Mouse (Mus musculus) thymus, postnatal 10 days (tissue): ENCODE data around the gene Apoa2.
"Not testable (repeated sequence)": the region's sequence is repeated elsewhere in the genome, so short reads cannot be mapped to it uniquely, and the experiment has no call there.

Experiments
- DNase-seq, 2 experiments: peaks; one replicate each; pipeline ENCODE4 v3.0.0; 2021; ENCODE audit warnings: low spot score in 2 of 2

Gene Apoa2

DNA sequence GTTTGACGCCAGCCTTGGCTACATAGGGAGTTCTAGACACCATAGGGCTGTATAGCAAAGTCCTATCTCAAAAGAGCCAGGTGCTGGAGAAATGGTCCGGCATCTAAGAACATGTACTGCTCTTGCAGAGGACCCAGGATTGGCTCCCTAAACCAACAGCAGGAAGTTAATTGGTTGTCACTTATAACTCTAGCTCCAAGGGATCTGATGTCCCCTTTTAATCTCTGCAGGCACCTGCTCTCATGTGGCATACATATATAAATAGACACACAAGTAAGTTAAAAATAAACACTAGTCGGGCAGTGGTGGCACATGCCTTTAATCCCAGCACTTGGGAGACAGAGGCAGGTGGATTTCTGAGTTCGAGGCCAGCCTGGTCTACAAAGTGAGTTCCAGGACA lies 10.9 kb downstream of the Apoa2 start:
- no peak for DNase-seq

DNA sequence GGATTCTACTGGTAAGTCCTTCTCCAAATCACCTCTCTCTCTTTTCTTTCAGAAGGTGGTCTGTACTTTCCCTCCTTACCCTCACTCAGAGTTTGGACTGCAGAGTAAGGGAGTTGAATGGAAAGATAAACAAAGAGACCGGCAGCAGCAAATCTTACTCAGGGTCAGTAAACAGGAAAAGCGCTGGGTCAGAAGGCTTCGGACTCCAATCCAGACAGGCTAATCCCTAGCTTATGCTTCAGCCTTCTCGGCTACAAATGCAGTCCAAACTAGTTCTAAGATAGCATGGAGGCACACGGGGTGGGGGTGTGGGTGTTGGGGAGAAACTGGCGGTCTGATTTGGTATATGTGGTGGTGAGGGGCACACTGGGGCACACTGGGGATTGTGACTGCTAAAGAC lies 12.6 kb downstream of the Apoa2 start:
- no peak for DNase-seq

DNA sequence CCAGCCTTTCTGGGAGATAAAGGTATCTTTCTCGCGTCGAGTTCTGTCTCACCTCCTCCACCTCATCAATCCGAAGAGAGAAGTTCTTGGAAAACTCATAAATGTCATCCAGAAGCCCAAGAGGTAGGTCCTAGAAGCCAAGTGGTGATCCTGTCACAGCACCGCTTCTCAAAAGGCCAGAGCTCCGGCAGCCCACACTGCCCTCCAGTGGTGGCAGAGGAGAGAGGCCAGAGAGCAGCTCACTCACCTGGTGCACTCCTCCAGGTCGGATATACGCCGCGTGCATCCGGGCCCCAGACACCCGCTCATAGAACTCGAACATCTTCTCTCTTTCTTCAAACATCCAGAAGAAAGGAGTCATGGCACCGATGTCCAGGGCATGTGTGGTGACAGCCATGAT lies 13.6 kb downstream of the Apoa2 start:
- DNase-seq: peak in 1 of 2 experiments; percentile 47

DNA sequence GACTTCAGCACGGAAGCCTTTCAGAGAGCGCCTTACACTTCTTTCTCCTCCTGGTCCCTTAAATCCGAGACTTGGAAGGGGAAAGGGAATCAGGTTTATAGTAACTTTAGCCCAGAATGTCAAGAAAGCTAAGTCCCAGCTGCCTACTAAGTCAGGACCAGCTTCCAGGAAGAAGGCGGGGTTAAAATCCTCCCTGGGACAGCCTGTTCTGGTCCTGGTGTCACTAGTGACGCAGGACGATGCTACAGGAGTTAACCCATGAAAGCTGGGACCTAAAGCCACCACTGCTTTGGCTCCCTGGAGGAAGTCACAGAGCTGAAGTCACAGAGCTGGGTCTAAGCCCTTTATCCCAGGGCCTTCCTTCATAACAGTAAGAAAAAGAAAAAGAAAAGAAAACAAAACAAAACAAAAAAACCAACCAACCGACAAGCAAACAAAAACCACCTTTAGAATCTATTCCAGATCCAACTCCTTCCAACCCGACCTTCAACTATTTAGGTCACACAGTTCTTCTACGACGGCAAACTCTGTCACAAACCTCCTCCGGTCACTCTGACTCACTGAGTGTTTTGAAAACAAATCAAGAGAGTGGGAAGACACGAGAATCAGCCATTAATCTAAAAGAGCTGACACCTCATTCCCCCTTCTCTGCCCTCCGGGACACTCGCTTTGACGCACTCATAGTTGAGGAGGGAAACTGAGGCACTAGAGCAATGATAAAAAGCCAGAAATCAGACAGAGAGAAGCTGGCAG lies 15.3 kb downstream of the Apoa2 start:
- DNase-seq: no peak

DNA sequence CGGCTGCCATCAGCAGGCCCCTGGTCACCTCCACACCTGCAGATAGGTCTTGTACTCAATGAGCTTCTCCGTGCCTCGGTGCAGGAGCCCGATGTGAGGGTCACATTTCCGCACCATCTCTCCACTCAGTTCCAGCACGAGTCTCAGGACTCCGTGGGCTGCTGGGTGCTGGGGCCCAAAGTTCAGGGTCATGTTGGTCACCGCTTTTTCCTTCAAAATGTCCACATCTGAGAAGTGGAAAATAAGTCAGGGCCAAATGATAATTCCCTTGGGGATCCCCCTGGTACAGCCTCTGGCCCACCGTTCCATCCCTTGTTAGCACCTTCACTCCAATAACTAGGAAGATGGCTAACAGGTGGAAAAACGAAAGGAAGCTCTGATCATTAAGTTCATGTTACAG lies 16.1 kb downstream of the Apoa2 start:
- no peak for DNase-seq

DNA sequence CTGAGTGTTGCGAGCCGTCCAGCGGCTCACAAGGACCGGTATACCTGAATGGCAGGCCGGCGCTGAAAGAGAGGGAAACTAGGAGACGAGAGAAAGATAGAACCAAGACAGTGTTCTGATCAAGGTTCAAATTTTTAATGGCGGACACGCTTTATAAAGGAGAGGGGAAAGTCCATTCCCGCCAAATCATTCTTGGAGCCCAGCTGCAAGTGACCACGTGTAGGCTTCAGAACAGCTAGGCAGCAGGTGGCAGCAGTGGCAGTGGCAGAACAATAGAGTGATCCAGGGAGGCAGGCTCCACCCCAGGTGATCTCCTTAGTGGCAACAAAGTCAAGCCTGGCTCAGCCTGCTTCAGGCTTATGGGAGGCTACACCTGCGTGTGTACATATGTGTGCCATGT lies 17.1 kb downstream of the Apoa2 start:
- DNase-seq: not testable (repeated sequence)

DNA sequence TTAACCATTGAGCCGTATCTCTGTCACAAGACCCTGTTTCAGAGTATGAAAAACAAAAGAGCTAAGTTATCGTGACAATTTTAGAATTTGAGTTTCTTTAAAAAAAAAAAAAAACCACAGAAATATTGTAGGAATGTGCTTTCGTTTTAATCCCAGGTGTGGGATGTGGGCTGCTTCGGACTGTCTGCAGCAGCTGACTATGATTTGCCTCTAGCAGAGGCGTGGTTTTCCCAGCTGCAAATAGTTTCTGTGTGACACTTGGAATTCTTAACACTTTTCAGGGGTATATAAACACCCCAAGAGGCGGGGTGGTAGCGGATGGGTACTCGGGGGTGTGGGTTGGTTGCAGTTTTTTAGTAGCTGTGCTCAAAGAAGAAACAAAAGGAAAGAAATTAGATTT lies 20.5 kb downstream of the Apoa2 start:
- no peak for DNase-seq

DNA sequence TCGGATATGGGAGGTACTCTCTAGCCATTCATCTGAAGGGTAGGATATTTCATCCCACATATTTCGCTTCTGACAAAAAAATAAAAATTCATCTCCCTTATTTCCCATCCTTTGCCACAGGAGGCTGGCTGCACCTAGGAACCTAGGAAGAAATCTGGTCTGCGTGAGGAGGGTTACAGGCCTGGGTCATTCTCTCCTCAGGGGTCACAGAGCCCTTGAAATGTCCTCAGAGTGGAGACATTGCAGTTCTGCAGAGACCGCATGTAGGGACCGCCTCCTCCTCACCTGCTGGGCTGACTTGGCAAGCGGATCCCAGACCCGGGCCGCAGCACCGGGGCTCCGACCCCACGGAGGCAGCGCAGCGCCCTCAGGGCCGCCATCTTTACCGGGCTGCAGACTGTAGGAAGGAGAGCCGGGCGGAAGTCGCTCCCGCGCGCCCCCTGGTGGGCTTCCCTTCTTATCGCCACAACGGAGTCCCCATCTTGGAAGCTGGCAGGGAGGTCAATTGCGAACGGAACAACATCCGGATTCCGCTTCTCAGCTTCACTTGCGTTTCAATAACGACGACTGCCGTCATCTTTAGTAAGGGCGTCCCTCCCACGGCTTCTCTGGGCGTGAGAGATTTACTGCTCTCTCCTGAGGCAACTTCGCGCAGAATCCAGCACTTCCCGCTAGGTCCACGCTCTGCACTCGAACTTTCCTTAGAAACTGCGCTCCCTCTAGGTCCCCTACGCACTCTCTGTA lies 22.0 kb downstream of the Apoa2 start:
- DNase-seq: peak; percentile 95 to 98

DNA sequence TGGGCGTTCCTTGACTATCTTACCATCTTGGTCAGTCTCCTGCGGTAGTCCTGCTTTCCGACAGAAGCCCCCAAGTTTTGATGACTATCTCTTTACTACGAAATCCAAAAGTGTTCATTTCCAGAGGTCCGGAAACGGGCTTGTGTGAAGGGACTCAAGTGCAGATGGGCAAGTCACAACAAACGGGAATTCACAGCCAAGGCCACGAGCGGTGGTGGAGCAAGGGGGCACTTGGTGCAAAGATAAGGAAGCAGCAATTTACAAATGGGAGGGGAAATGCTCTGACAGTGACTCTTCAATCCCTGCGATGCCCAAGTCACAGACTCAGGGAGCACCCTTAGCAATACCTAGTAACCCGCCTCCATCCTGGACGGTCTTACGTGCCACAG lies 22.6 kb downstream of the Apoa2 start:
- peak in 1 of 2 experiments; percentile 36 for DNase-seq

DNA sequence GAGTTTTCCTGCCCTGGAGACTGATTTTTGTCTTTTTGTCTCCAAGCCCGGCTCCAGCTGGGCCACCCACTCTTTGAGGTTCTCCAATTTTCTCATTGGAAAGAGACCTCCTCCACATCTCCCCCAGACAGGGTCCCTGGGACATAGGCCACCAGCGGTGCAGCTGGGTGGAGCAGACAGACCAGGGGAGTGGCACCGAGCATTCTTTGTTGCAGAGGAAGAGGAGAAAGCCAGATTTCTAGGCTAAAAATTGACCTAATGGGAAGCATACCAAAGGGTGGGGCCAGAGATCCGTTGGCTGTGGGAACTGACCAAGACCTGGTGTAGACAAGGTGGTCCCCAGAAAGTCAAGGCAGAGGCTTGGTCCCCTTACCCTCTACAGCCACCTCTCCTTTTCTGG lies 23.1 kb downstream of the Apoa2 start:
- no peak for DNase-seq

DNA sequence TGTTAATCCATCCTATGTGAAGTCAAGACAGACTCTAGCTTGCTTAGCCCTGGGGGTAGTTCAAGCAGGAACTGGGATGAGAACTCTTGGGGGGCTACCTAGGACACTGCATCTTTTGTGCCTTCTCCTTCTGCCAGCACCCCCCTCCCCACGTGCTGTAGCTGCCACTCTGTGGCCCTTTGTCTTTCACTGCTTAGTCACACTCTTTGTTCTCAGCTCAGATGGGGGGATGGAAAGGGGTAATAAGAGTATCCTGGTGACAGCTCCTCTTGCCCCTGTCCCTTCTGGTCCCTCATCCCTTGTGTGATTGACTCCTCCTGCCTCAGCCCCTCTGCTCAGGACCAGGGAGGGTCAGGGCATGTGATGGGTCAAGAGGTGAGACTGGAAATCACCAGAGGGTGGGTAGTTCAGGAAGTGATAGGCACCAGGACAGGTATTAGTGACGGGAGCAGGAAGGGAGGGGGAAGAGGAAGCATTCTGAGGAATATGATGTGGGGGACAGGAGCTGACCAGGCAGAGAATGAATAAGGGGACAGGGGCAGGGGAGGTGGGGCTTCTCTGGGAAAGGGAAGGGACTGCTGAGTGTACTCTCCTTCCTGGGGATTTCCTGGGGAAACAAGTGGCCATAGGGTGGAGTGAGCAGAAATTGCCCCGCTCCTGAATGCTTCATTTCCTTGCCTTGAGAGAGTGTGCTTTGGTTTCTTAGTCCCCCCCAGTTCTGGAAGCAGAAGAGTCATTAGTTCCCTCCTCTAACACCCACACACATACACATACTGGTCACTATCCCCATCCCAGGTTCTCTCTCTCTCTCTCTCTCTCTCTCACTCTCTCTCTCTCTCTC lies 23.8 kb downstream of the Apoa2 start:
- DNase-seq: no peak

DNA sequence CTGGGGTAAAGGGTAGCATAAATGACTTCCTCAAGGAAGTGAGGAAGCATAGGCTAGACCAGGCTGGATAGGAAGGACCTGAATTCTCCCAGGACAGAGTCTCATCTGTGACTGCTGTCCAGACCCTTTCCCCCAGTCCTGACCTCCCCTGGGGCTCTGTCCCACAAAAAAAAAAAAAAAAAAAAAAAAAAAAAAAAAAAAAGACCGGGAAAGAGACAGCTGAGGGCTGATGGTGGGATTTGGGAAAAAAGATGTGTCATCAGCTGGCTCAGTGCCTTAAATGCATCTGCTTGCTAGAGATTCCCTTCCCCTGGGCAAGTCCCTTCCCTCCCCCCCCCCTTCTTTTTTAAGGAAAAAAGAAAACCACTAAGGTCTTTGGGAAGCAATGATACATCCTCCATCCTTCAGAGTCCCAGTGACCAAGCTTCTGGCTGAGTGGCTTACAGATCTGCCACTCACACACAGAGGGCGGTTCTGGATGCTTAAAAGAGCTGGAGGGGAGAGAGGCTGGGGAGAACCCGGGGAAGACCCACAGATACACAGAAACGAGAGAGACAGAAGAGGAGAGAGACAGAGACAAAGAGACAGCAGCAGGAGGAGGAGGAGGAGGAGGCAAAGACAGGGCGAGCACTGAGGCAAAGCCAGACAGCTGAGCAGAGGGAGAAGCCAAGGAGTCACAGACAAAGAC lies 25.2 kb downstream of the Apoa2 start, which contains the start of gene Adamts4:
TSS of gene Adamts4 (plus strand) at position 509 of the 688 bp plus-strand sequence.
- DNase-seq: no peak

DNA sequence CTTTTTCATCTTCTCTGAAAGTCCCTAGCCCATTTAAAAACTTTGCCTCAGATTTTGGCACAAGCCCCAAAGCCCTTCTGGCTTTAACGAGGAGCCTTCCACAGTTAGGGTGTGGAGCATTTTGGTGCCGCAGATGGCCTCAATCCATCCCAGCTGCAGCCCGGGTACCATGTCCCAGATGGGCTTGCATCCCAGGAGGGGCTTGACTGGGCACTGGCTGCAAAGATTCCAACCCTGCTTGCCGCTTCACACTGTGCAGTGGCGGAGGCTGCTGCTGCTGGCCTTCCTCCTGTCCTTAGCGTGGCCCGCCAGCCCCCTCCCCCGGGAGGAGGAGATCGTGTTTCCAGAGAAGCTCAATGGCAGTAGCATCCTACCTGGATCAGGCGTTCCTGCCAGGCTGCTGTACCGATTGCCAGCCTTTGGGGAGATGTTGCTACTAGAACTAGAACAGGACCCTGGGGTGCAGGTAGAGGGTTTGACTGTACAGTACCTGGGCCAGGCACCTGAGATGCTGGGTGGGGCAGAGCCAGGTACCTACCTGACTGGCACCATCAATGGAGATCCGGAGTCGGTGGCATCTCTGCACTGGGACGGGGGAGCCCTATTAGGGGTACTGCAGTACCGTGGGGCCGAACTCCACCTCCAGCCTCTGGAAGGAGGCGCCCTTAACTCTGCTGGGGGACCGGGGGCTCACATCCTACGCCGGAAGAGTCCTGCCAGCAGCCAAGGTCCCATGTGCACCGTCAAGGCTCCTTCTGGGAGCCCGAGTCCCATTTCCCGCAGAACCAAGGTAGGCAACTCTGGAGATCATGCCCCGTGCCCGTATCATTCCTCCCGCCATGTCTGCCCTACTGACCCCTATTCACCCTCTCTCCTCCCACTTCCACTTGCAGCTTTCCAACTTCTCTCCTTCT lies 26.1 kb downstream of the Apoa2 start, which contains the start of gene Ndufs2:
TSS of gene Ndufs2 (minus strand) at position 709 of the 914 bp plus-strand sequence.
- DNase-seq: no peak

DNA sequence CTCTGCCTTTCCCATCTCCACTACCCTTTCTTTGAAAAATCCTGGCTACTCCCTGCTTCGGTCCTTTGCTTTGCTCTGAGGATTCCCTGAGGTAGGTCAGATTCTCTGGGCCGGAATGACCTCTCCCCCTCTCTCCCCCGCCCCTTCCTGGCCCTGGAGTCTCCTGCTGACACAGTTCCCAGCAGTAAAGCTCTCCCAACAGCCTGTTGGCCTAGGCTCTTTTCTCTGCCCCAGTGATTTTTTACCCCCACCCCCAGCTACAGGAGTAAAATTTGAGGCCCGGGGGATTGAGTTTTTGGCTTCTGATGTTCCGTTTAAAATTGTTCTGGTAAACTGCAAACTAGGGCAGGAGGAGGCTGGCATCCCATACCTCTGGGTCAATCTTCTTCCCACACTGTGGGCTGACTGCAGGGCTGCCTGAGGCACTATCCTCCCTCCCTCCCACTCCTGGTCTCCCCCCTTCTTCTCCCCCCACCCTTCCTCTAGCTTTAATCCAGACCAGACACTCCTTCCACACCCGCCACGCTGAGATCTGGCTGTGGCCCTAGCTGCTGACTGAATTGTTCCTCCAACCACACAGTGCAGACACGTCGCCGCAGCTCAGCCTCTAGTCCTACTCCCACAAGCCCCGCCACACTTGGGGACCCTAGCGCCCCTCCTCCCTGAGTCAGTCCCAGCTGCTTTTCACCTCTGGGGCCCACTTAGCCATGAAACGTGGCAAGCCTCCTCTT lies 26.9 kb downstream of the Apoa2 start:
- no peak for DNase-seq

DNA sequence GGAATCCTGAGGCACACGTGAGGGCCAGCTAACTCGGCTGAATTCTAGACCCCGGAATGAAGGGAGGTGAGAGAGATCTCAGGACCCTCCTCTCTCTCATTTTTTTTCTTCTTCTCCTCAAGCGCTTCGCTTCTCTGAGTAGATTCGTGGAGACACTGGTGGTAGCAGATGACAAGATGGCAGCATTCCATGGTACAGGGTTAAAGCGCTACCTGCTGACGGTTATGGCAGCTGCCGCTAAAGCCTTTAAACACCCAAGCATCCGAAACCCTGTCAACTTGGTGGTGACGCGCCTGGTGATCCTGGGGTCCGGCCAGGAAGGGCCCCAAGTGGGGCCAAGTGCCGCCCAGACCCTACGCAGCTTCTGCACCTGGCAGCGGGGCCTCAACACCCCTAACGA lies 27.6 kb downstream of the Apoa2 start:
- no peak for DNase-seq

DNA sequence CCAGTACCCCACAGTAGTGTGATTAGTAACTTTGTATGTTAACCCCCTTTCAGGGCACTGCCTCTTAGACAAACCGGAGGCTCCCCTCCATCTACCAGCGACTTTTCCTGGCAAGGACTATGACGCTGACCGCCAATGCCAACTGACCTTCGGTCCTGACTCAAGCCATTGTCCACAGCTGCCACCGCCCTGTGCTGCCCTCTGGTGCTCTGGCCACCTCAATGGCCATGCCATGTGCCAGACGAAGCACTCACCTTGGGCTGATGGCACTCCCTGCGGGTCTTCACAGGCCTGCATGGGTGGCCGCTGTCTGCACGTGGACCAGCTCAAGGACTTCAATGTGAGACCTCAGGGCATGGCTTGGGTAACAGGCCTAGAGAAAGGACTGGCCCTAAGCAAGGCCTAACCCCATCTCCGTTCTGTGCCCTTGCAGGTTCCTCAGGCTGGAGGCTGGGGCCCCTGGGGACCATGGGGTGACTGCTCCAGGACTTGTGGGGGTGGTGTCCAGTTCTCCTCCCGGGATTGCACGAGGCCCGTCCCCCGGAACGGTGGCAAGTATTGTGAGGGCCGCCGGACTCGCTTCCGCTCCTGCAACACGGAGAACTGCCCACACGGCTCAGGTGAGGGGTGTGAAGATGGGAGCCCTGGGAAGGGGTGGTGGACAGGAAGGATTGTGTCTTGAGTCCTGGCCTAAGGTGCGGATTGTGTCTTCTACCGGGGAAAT lies 31.4 kb downstream of the Apoa2 start:
- DNase-seq: no peak

DNA sequence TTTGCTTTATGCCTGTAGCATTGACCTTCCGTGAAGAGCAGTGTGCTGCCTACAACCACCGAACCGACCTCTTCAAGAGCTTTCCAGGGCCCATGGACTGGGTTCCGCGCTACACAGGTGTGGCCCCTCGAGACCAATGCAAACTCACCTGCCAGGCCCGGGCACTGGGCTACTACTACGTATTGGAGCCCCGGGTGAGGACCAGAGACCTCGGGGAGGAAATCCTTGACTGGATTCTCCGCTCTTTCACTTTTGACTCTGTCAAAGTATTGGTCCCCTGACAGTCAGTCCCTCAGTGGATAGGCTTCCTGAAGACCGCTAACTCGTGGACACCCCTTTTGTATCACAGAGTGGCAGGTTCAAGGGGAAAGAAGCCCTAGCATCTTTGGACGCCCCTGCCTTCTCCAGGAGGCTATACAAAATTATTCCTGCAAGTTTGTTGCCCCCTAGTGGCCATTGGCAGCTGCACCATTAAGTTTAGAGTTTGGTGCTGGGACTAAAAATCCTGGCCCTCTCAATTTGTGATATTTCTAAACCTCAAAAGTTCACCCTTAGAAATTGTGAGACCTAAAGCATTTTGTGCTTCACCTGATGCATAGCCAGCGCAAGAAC lies 32.2 kb downstream of the Apoa2 start:
- DNase-seq: peak in 1 of 2 experiments; percentile 66

DNA sequence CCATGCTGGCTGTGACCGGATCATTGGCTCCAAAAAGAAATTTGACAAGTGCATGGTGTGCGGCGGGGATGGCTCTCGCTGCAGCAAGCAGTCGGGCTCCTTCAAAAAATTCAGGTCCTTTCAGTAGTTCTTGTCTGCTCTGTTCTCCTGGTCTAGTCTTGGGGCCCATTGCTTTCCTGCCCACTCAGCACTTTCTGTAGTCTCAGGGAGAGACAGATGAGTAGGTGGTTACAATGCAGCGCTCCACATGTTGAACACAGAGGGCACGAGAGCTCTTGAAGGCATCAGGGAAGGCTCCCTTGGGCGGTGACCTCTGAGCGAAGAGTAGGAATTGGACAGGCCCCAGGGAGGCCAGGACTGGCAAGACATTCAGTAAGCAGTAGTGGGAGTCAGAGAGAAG lies 32.9 kb downstream of the Apoa2 start:
- no peak for DNase-seq

DNA sequence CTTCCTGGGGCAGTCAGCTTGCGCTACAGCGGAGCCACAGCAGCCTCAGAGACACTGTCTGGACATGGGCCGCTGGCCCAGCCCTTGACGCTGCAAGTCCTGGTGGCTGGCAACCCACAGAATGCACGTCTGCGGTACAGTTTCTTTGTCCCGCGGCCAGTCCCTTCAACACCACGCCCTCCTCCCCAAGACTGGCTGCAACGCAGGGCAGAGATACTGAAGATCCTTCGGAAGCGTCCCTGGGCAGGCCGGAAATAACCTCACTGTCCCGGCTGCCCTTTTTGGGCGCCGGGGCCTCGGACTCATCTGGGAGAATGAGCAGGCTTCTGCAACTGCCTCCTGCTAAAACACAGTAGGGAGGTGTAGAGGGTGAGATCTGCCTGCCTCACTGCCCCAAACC lies 34.1 kb downstream of the Apoa2 start:
- no peak for DNase-seq
